Mouse (Mus musculus) limb, embryonic 15.5 days (tissue): ENCODE measurements around the gene Fstl5. TPM values are rescaled to one million over a fixed set of nuclear protein-coding genes. Genes with fewer than 3 reads are reported as not detected.

Experiments used
- ATAC-seq: fragments of 200-750 bp; cut with Nextera tagmentation; 2 replicates; pipeline ENCODE4 v1.8.0; 2017; ENCODE audit warnings: low read depth, moderate TSS enrichment; ENCODE audit not compliant: insufficient number of reproducible peaks, low FRiP score, low TSS enrichment
- H3K27ac ChIP-seq: fragments of 300-500 bp; sonication (generic); 2 replicates; pipeline ENCODE4 v1.5.1; 2015; ENCODE audit warnings: moderate library complexity, mild to moderate bottlenecking, inconsistent platforms
- H3K27me3 ChIP-seq: fragments of 300-500 bp; sonication (generic); 2 replicates; pipeline ENCODE4 v1.6.1; 2015; ENCODE audit warnings: inconsistent platforms
- H3K36me3 ChIP-seq: fragments of 300-500 bp; sonication (generic); 2 replicates; pipeline ENCODE4 v1.6.1; 2015; ENCODE audit warnings: inconsistent platforms
- H3K4me1 ChIP-seq: fragments of 300-500 bp; sonication (generic); 2 replicates; pipeline ENCODE4 v1.6.1; 2015; ENCODE audit warnings: inconsistent platforms
- H3K4me2 ChIP-seq: fragments of 300-500 bp; sonication (generic); 2 replicates; pipeline ENCODE4 v1.6.1; 2015; ENCODE audit warnings: mild to moderate bottlenecking, inconsistent platforms
- H3K4me3 ChIP-seq: fragments of 300-500 bp; sonication (generic); 2 replicates; pipeline ENCODE4 v1.5.1; 2015; ENCODE audit warnings: mild to moderate bottlenecking, inconsistent platforms
- H3K9ac ChIP-seq: fragments of 300-500 bp; sonication (generic); 2 replicates; pipeline ENCODE4 v1.6.1; 2015; ENCODE audit warnings: inconsistent platforms
- H3K9me3 ChIP-seq: fragments of 300-500 bp; sonication (generic); 2 replicates; pipeline ENCODE4 v1.6.1; 2016; ENCODE audit warnings: inconsistent platforms
- WGBS: fragments of 180-500 bp; shearing (Covaris S2); methylation state at CpG from one replicate; pipeline ENCODE4 v1.1.7; 2015; 5-methylcytosine and 5-hydroxymethylcytosine counted together
- polyA plus RNA-seq: library from polyadenylated mRNA; unstranded; fragments of >200 nt; fragmentation: Nextera tagmentation; extraction: Ambion mirVana; gene quantifications from 2 replicates; pipeline ENCODE4 v1.2.1, GENCODE M21; 2015

The Fstl5 gene
- polyA plus RNA-seq = 0.38 and 0.41 TPM in 2 replicates

- Histone ChIP-seq H3K4me3 (peak within 1 kb of the TSS; percentile 35), H3K27ac (no peak within 1 kb of the TSS), H3K27me3 (no peaks in the 10 kb centered on the region), H3K36me3 (no peaks in the 10 kb centered on the region), H3K4me1 (peaks cover 4% of the 10 kb centered on the region), H3K4me2 (peak within 1 kb of the TSS; percentile 56), H3K9ac (no peak within 1 kb of the TSS), H3K9me3 (no peaks in the 10 kb centered on the region)
- WGBS = under 1% methylated on average over 28 of the region's 28 CpGs
- ATAC-seq = peak; percentile 44; the same call in 1 of the 2 replicates
Measured at GRCm38 (mm10) chr3:76074060-76074707, at the start of gene Fstl5. Gene Fstl5 (plus strand): TSS chr3:76074270.

GRCm38 (mm10) chr3:76025523-76025922 lies 48.5 kb upstream of the Fstl5 start:
- H3K9ac ChIP-seq = no peak overlapping the region
- no peak overlapping the region for H3K4me3 ChIP-seq
- no peak overlapping the region for H3K4me2 ChIP-seq
- no peaks in the 10 kb centered on the region for H3K9me3 ChIP-seq
- H3K4me1 ChIP-seq = no peaks in the 10 kb centered on the region
- no peaks in the 10 kb centered on the region for H3K36me3 ChIP-seq
- no peak overlapping the region for H3K27ac ChIP-seq
- no peaks in the 10 kb centered on the region for H3K27me3 ChIP-seq
- ATAC-seq = no peak

GRCm38 (mm10) chr3:76051124-76051523 lies 22.9 kb upstream of the Fstl5 start:
- no peaks in the 10 kb centered on the region for H3K36me3 ChIP-seq
- WGBS = 79% methylated on average over 3 of the region's 3 CpGs
- no peaks in the 10 kb centered on the region for H3K4me1 ChIP-seq
- no peak overlapping the region for H3K9ac ChIP-seq
- H3K27ac ChIP-seq = no peak overlapping the region
- H3K4me2 ChIP-seq = no peak overlapping the region
- no peak for ATAC-seq
- H3K4me3 ChIP-seq = no peak overlapping the region
- no peaks in the 10 kb centered on the region for H3K9me3 ChIP-seq
- no peaks in the 10 kb centered on the region for H3K27me3 ChIP-seq

- Histone ChIP-seq H3K36me3 (no peaks in the 10 kb centered on the region), H3K4me2 (no peak overlapping the region), H3K4me3 (no peak overlapping the region), H3K27me3 (no peaks in the 10 kb centered on the region), H3K4me1 (no peaks in the 10 kb centered on the region), H3K9me3 (no peaks in the 10 kb centered on the region), H3K9ac (no peak overlapping the region), H3K27ac (no peak overlapping the region)
- no peak for ATAC-seq
- WGBS = 80% methylated on average over 1 of the region's 1 CpGs
Measured at GRCm38 (mm10) chr3:76061996-76062395, 12.1 kb upstream of the Fstl5 start.

GRCm38 (mm10) chr3:76067920-76068319 lies 6.2 kb upstream of the Fstl5 start:
- Histone ChIP-seq H3K4me2 (no peak overlapping the region), H3K4me1 (no peaks in the 10 kb centered on the region), H3K27ac (no peak overlapping the region), H3K9me3 (no peaks in the 10 kb centered on the region), H3K27me3 (no peaks in the 10 kb centered on the region), H3K4me3 (no peak overlapping the region), H3K36me3 (no peaks in the 10 kb centered on the region), H3K9ac (no peak overlapping the region)
- no peak for ATAC-seq
- 2% methylated on average over 3 of the region's 3 CpGs for WGBS

GRCm38 (mm10) chr3:76072826-76073225 lies 1.2 kb upstream of the Fstl5 start:
- Histone ChIP-seq H3K4me1 (peaks cover 4% of the 10 kb centered on the region), H3K9ac (no peak overlapping the region), H3K4me2 (no peak overlapping the region), H3K9me3 (no peaks in the 10 kb centered on the region), H3K27ac (no peak overlapping the region), H3K27me3 (no peaks in the 10 kb centered on the region), H3K4me3 (no peak overlapping the region), H3K36me3 (no peaks in the 10 kb centered on the region)
- no peak for ATAC-seq
- 32% methylated on average over 7 of the region's 7 CpGs for WGBS

- no peak overlapping the region for H3K27ac ChIP-seq
- no peak overlapping the region for H3K4me3 ChIP-seq
- no peaks in the 10 kb centered on the region for H3K9me3 ChIP-seq
- ATAC-seq = no peak
- no peaks in the 10 kb centered on the region for H3K4me1 ChIP-seq
- 73% methylated on average over 1 of the region's 1 CpGs for WGBS
- H3K9ac ChIP-seq = no peak overlapping the region
- no peaks in the 10 kb centered on the region for H3K36me3 ChIP-seq
- no peak overlapping the region for H3K4me2 ChIP-seq
- H3K27me3 ChIP-seq = no peaks in the 10 kb centered on the region
Measured at GRCm38 (mm10) chr3:76140445-76140844, 66.4 kb downstream of the Fstl5 start.

- 86% methylated on average over 11 of the region's 11 CpGs for WGBS
- Histone ChIP-seq H3K4me3 (no peak overlapping the region), H3K4me2 (no peak overlapping the region), H3K36me3 (no peaks in the 10 kb centered on the region), H3K27me3 (no peaks in the 10 kb centered on the region), H3K9me3 (no peaks in the 10 kb centered on the region), H3K4me1 (no peaks in the 10 kb centered on the region), H3K9ac (no peak overlapping the region), H3K27ac (no peak overlapping the region)
- ATAC-seq = no peak
Measured at GRCm38 (mm10) chr3:76147846-76148245, 73.8 kb downstream of the Fstl5 start.

GRCm38 (mm10) chr3:76238834-76239233 lies 164.8 kb downstream of the Fstl5 start:
- Histone ChIP-seq H3K9me3 (no peaks in the 10 kb centered on the region), H3K36me3 (no peaks in the 10 kb centered on the region), H3K4me2 (no peak overlapping the region), H3K9ac (no peak overlapping the region), H3K27me3 (no peaks in the 10 kb centered on the region), H3K4me1 (no peaks in the 10 kb centered on the region), H3K4me3 (no peak overlapping the region), H3K27ac (no peak overlapping the region)
- ATAC-seq = no peak
- WGBS = 84% methylated on average over 2 of the region's 2 CpGs

- Histone ChIP-seq H3K4me1 (no peaks in the 10 kb centered on the region), H3K27ac (no peak overlapping the region), H3K4me3 (no peak overlapping the region), H3K36me3 (no peaks in the 10 kb centered on the region), H3K4me2 (no peak overlapping the region), H3K9me3 (no peaks in the 10 kb centered on the region), H3K9ac (no peak overlapping the region), H3K27me3 (no peaks in the 10 kb centered on the region)
- ATAC-seq = no peak
- 57% methylated on average over 1 of the region's 1 CpGs for whole genome bisulfite sequencing
Measured at GRCm38 (mm10) chr3:76251385-76251784, 177.3 kb downstream of the Fstl5 start.

GRCm38 (mm10) chr3:76292993-76293392 lies 218.9 kb downstream of the Fstl5 start:
- Histone ChIP-seq H3K4me2 (no peak overlapping the region), H3K27ac (no peak overlapping the region), H3K4me1 (no peaks in the 10 kb centered on the region), H3K4me3 (no peak overlapping the region), H3K36me3 (no peaks in the 10 kb centered on the region), H3K9ac (no peak overlapping the region), H3K9me3 (no peaks in the 10 kb centered on the region), H3K27me3 (no peaks in the 10 kb centered on the region)
- WGBS = 76% methylated on average over 1 of the region's 1 CpGs
- ATAC-seq = no peak

GRCm38 (mm10) chr3:76294394-76294793 lies 220.3 kb downstream of the Fstl5 start:
- no peak overlapping the region for H3K4me2 ChIP-seq
- H3K36me3 ChIP-seq = no peaks in the 10 kb centered on the region
- no peaks in the 10 kb centered on the region for H3K4me1 ChIP-seq
- H3K27ac ChIP-seq = no peak overlapping the region
- H3K9ac ChIP-seq = no peak overlapping the region
- ATAC-seq = no peak
- no peaks in the 10 kb centered on the region for H3K9me3 ChIP-seq
- 59% methylated on average over 1 of the region's 1 CpGs for WGBS
- no peaks in the 10 kb centered on the region for H3K27me3 ChIP-seq
- H3K4me3 ChIP-seq = no peak overlapping the region
